15 mouse cellular contexts compared by ENCODE assay signal in the genomic region with DNA sequence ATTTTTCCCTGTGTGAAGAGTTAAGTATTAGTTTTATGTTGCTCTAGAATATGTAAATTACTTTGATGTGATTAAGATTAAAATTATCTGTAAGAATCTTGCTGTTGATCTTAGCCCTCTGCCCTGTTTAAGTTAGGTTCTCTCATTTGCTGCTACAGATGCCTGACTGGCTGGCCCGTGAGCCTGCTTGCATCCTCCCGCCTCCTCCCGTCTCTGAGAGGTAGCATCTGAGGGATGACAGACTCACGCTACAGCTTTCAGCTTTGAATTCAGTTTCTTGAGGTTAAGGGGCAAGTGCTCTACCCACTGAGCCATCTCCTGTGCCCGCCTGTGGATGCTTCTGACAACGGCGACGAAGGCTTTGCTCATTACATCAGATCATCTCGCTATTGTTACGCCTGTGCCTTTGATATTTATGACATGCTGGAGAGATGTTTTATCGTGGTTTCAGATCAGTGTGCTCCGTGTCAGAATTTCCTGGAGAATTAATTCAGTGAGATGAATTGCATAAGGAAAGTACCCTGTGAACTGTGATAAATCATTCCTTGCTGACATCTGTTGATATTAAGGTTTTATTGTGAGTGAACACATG. TPM values are rescaled to one million over a fixed set of nuclear protein-coding genes. Genes with fewer than 3 reads are reported as not detected.
DNase-seq lines count a peak whose midpoint lies in the region; ATAC-seq and TF ChIP-seq lines count a peak whose summit lies in the region.
"Had no signal": no experiment of that assay in that cellular context is flagged by ENCODE, and none has a peak within 500 bp of the region (broad histone marks: within the 10 kb centered on the region; RNA-seq: fewer than 3 reads in every experiment).

No protein-coding gene starts in this region.

- no peak for DNase-seq in forebrain, embryonic 11.5 days (ENCODE audit: low spot score)
- peak; percentile 49 for DNase-seq in kidney, postnatal 0 days (ENCODE audit: low spot score)
- no peak for DNase-seq in kidney, postnatal 25 days
- no peak for DNase-seq in adrenal gland, postnatal 25 days
- DNase-seq: gastrocnemius, postnatal 10 days; heart, adult 11 months had no signal

- no peak overlapping the region for H3K27ac ChIP-seq in forebrain, embryonic 11.5 days (ENCODE audit: low read depth, low read length)
- no peak overlapping the region for H3K27ac ChIP-seq in forebrain, embryonic 15.5 days (replicated peaks)
- H3K27ac ChIP-seq in kidney, postnatal 0 days = no peak overlapping the region
- H3K27ac ChIP-seq in neural tube, embryonic 12.5 days = no peak overlapping the region
- no peak overlapping the region for H3K27ac ChIP-seq in neural tube, embryonic 15.5 days (replicated peaks)
- no peak overlapping the region for H3K27ac ChIP-seq in midbrain, embryonic 16.5 days (ENCODE audit: low read length)
- H3K27ac ChIP-seq: hindbrain, embryonic 15.5 days; macrophage had no signal

- no peak for TF ChIP-seq CTCF in kidney, postnatal 0 days (IDR thresholded peaks at IDR 0.05; ENCODE audit: low read depth)

- H3K4me3 ChIP-seq in forebrain, embryonic 11.5 days (ENCODE audit: low read depth, low read length) = no peak overlapping the region
- H3K4me3 ChIP-seq in forebrain, embryonic 15.5 days = no peak overlapping the region
- H3K4me3 ChIP-seq in kidney, postnatal 0 days (replicated peaks; ENCODE audit: low read depth, low read length) = no peak overlapping the region
- H3K4me3 ChIP-seq in neural tube, embryonic 12.5 days = no peak overlapping the region
- no peak overlapping the region for H3K4me3 ChIP-seq in neural tube, embryonic 15.5 days (replicated peaks)
- no peak overlapping the region for H3K4me3 ChIP-seq in midbrain, embryonic 16.5 days (ENCODE audit: low read depth, low read length)
- H3K4me3 ChIP-seq: heart, embryonic 12.5 days; hindbrain, embryonic 15.5 days had no signal

- no peak overlapping the region for H3K4me2 ChIP-seq in forebrain, embryonic 11.5 days (ENCODE audit: low read depth, low read length, severe bottlenecking)
- no peak overlapping the region for H3K4me2 ChIP-seq in forebrain, embryonic 15.5 days (replicated peaks)
- H3K4me2 ChIP-seq in kidney, postnatal 0 days (ENCODE audit: low read length) = no peak overlapping the region
- H3K4me2 ChIP-seq in neural tube, embryonic 12.5 days (replicated peaks) = no peak overlapping the region
- H3K4me2 ChIP-seq in neural tube, embryonic 15.5 days = no peak overlapping the region
- H3K4me2 ChIP-seq in midbrain, embryonic 16.5 days (ENCODE audit: low read length) = peak overlapping the region; percentile 17; the same call in 1 of the 2 replicates
- H3K4me2 ChIP-seq: heart, embryonic 12.5 days; hindbrain, embryonic 15.5 days; liver, embryonic 11.5 days had no signal

- H3K4me1 ChIP-seq in forebrain, embryonic 11.5 days (replicated peaks; ENCODE audit: control insufficient read depth, insufficient read depth, low read length) = no peaks in the 10 kb centered on the region
- no peaks in the 10 kb centered on the region for H3K4me1 ChIP-seq in forebrain, embryonic 15.5 days
- H3K4me1 ChIP-seq in kidney, postnatal 0 days (replicated peaks; ENCODE audit: insufficient read depth, low read length) = no peaks in the 10 kb centered on the region
- no peaks in the 10 kb centered on the region for H3K4me1 ChIP-seq in neural tube, embryonic 12.5 days
- no peaks in the 10 kb centered on the region for H3K4me1 ChIP-seq in neural tube, embryonic 15.5 days
- H3K4me1 ChIP-seq in midbrain, embryonic 16.5 days (ENCODE audit: control insufficient read depth, insufficient read depth, low read length) = no peaks in the 10 kb centered on the region
- H3K4me1 ChIP-seq: heart, embryonic 12.5 days; hindbrain, embryonic 15.5 days had no signal

- 0 out of 2 replicates have a peak, but pooled peaks have one; percentile 36 for ATAC-seq in forebrain, embryonic 11.5 days (replicated peaks; ENCODE audit: low FRiP score)
- ATAC-seq in forebrain, embryonic 15.5 days (replicated peaks) = no peak
- no peak for ATAC-seq in kidney, postnatal 0 days (replicated peaks; ENCODE audit: low FRiP score, low read depth)
- ATAC-seq in neural tube, embryonic 12.5 days (ENCODE audit: low FRiP score, low read depth) = peak; percentile 22; the same call in 1 of the 2 replicates
- ATAC-seq in neural tube, embryonic 15.5 days (ENCODE audit: low FRiP score) = no peak
- ATAC-seq in midbrain, embryonic 16.5 days = peak; percentile 56

- no peaks in the 10 kb centered on the region for H3K27me3 ChIP-seq in forebrain, embryonic 11.5 days (ENCODE audit: control insufficient read depth, insufficient read depth, low read length)
- no peaks in the 10 kb centered on the region for H3K27me3 ChIP-seq in forebrain, embryonic 15.5 days
- no peaks in the 10 kb centered on the region for H3K27me3 ChIP-seq in kidney, postnatal 0 days (ENCODE audit: insufficient read depth, low read length)
- H3K27me3 ChIP-seq in neural tube, embryonic 12.5 days (replicated peaks) = no peaks in the 10 kb centered on the region
- H3K27me3 ChIP-seq in neural tube, embryonic 15.5 days (replicated peaks) = no peaks in the 10 kb centered on the region
- no peaks in the 10 kb centered on the region for H3K27me3 ChIP-seq in midbrain, embryonic 16.5 days (ENCODE audit: control insufficient read depth, insufficient read depth, low read depth, low read length)
- H3K27me3 ChIP-seq: heart, embryonic 12.5 days; hindbrain, embryonic 15.5 days had no signal

- no peak overlapping the region for H3K9ac ChIP-seq in forebrain, embryonic 11.5 days (ENCODE audit: low read length)
- H3K9ac ChIP-seq in forebrain, embryonic 15.5 days (replicated peaks) = no peak overlapping the region
- H3K9ac ChIP-seq in kidney, postnatal 0 days (ENCODE audit: low read depth, low read length) = no peak overlapping the region
- H3K9ac ChIP-seq in neural tube, embryonic 12.5 days = no peak overlapping the region
- no peak overlapping the region for H3K9ac ChIP-seq in neural tube, embryonic 15.5 days (replicated peaks)
- no peak overlapping the region for H3K9ac ChIP-seq in midbrain, embryonic 16.5 days (ENCODE audit: low read depth, low read length)
- H3K9ac ChIP-seq: heart, embryonic 12.5 days; hindbrain, embryonic 15.5 days had no signal

- WGBS in forebrain, embryonic 11.5 days = 81% methylated on average over 12 of the region's 12 CpGs
- 76% methylated on average over 12 of the region's 12 CpGs for WGBS in forebrain, embryonic 15.5 days
- 43% methylated on average over 12 of the region's 12 CpGs for WGBS in kidney, postnatal 0 days
- 83% methylated on average over 12 of the region's 12 CpGs for WGBS in neural tube, embryonic 12.5 days
- 71% methylated on average over 12 of the region's 12 CpGs for WGBS in neural tube, embryonic 15.5 days
- WGBS in midbrain, embryonic 16.5 days = 56% methylated on average over 12 of the region's 12 CpGs

- no peaks in the 10 kb centered on the region for H3K36me3 ChIP-seq in forebrain, embryonic 11.5 days (ENCODE audit: control insufficient read depth, insufficient read depth, low read length)
- H3K36me3 ChIP-seq in forebrain, embryonic 15.5 days = no peaks in the 10 kb centered on the region
- no peaks in the 10 kb centered on the region for H3K36me3 ChIP-seq in kidney, postnatal 0 days (ENCODE audit: insufficient read depth, low read length)
- no peaks in the 10 kb centered on the region for H3K36me3 ChIP-seq in neural tube, embryonic 12.5 days
- H3K36me3 ChIP-seq in neural tube, embryonic 15.5 days = no peaks in the 10 kb centered on the region
- no peaks in the 10 kb centered on the region for H3K36me3 ChIP-seq in midbrain, embryonic 16.5 days (ENCODE audit: control insufficient read depth, insufficient read depth, low read length)
- H3K36me3 ChIP-seq: G1E; heart, embryonic 12.5 days; hindbrain, embryonic 15.5 days had no signal

- H3K9me3 ChIP-seq in forebrain, embryonic 11.5 days (ENCODE audit: control insufficient read depth, low read length) = no peaks in the 10 kb centered on the region
- H3K9me3 ChIP-seq in forebrain, embryonic 15.5 days = no peaks in the 10 kb centered on the region
- no peaks in the 10 kb centered on the region for H3K9me3 ChIP-seq in kidney, postnatal 0 days (replicated peaks; ENCODE audit: low read length)
- H3K9me3 ChIP-seq in neural tube, embryonic 12.5 days = no peaks in the 10 kb centered on the region
- H3K9me3 ChIP-seq in neural tube, embryonic 15.5 days (replicated peaks) = no peaks in the 10 kb centered on the region
- H3K9me3 ChIP-seq in midbrain, embryonic 16.5 days (replicated peaks; ENCODE audit: control insufficient read depth, low read length, poor library complexity, severe bottlenecking) = no peaks in the 10 kb centered on the region
- H3K9me3 ChIP-seq: hindbrain, embryonic 15.5 days had no signal

RNA-seq across cellular contexts. Expression of gene Epm2a, which starts 19.8 kb away (rescaled TPM):
- polyA plus RNA-seq in forebrain, embryonic 11.5 days (2014; fragmentation: Nextera tagmentation; extraction: Ambion mirVana) = 0.55 and 0.63 TPM in 2 replicates
- polyA plus RNA-seq in forebrain, embryonic 15.5 days (2015; fragmentation: Nextera tagmentation; extraction: Ambion mirVana) = 0.48 and 0.63 TPM in 2 replicates
- polyA plus RNA-seq in kidney, postnatal 0 days (2015; fragmentation: Nextera tagmentation; extraction: Ambion mirVana) = 0.65 and 0.87 TPM in 2 replicates
- 1.1 and 1.7 TPM in 2 replicates for polyA plus RNA-seq in neural tube, embryonic 12.5 days (2016; fragmentation: Nextera tagmentation; extraction: Ambion mirVana)
- 1.00 and 1.5 TPM in 2 replicates for polyA plus RNA-seq in neural tube, embryonic 15.5 days (2015; fragmentation: Nextera tagmentation; extraction: Ambion mirVana)
- 1.0 and 2.3 TPM in 2 replicates for polyA plus RNA-seq in midbrain, embryonic 16.5 days (2015; fragmentation: Nextera tagmentation; extraction: Ambion mirVana)
- 9.5 and 15.1 TPM in 2 replicates for total RNA-seq in adrenal gland, postnatal 25 days (2021)

Comparison
In these comparisons a context has a peak if more than half of its experiments do, and no peak if none do; other contexts are left out.
1. ATAC-seq: peak in forebrain, embryonic 11.5 days (single experiment), neural tube, embryonic 12.5 days (single experiment) and midbrain, embryonic 16.5 days (single experiment); none in forebrain, embryonic 15.5 days (single experiment), kidney, postnatal 0 days (single experiment) and neural tube, embryonic 15.5 days (single experiment).